Mouse (Mus musculus): ENCODE data around the gene 4933402E13Rik. TPM values are rescaled to one million over a fixed set of nuclear protein-coding genes. Genes with fewer than 3 reads are reported as not detected.

Gene 4933402E13Rik
- not detected in 3 replicates for total RNA-seq (2017)

- ATAC-seq (replicated peaks; ENCODE audit: insufficient number of reproducible peaks, low FRiP score, low TSS enrichment, poor library complexity, severe bottlenecking) = no peak
Observed at GRCm38 (mm10) chrX:62283199-62283598, at the start of gene 4933402E13Rik. Gene 4933402E13Rik, plus strand, starts transcription at chrX:62283499.

Other genes starting within 250 kb of the 4933402E13Rik start
- not detected in 3 replicates for gene 4931400O07Rik, start 184.5 kb downstream of the 4933402E13Rik start, total RNA-seq (2017)

Measured in monocyte, adult 5-6 weeks (primary cell).